Mouse (Mus musculus): ENCODE results near the gene Lrrc10. TPM values are rescaled to one million over a fixed set of nuclear protein-coding genes. Genes with fewer than 3 reads are reported as not detected.
A peak's percentile ranks its signal among the peaks of the same experiment; 100 is the strongest.

The Lrrc10 gene
- total and polyA plus RNA-seq, 3 experiments: 0.18 TPM; not detected in 2

DNA sequence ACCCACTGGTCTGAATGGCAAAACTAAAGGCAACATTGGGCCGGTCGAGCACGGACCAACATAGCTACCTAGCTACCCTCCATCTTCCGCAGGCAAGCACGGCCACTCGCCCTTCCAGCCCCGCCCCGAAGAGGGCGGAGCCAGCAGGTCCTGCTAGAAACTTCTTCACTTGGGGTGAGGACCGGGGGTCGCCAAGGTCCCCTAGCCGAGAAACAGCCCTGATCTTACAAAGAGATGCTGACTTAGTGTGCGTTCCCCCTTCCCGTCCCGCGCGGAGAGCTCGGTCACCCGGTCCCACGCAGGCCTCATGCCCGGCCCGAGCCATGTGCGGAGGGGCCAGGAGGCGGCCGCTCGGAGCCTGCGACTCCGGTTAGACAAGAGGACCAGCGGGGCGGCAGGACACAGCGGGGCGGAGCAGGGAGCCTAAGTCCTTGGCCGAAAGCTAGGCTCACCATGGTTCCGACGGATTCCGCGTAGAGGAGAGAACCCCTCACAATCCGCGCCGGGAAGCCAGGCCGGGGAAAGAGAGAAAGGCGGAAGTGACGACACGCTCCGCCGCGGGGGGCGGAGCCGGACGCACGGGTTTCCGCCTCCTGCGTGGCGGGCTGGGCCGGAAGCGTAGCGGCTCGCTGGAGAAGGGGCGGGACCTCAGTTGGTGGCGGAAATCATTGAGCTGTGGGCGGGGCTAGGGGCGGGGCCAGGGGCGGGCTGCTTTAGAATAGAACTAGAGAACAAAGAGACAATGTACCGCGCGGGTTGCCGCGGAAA, 18.3 kb downstream of the Lrrc10 start, which contains the start of gene Cct2 (continued):
- peak; percentile 87 for TF ChIP-seq MYC (IDR thresholded peaks at IDR 0.05; ENCODE audit: low read depth, low read length)
- peak; percentile 46; the same call in 1 of the 2 replicates for TF ChIP-seq TCF12 (IDR thresholded peaks at IDR 0.05; ENCODE audit: low read depth, low read length)
- TF ChIP-seq SMC3 (IDR thresholded peaks at IDR 0.05; ENCODE audit: low read depth, low read length): no peak
- TF ChIP-seq TBP (IDR thresholded peaks at IDR 0.05; ENCODE audit: low read depth, low read length): peak; percentile 57
- no peak for TF ChIP-seq ZC3H11A (IDR thresholded peaks at IDR 0.05; ENCODE audit: low read depth, low read length)
- TF ChIP-seq GABPA (IDR thresholded peaks at IDR 0.05; ENCODE audit: low read depth, low read length): no peak
- TF ChIP-seq E2F4 (IDR thresholded peaks at IDR 0.05; ENCODE audit: borderline replicate concordance, low read depth, low read length): no peak
- TF ChIP-seq ETS1 (IDR thresholded peaks at IDR 0.05; ENCODE audit: low read depth, low read length): no peak
- peak in 1 of 2 experiments; percentile 95 for TF ChIP-seq POLR2A (IDR thresholded peaks at IDR 0.05; ENCODE audit: control insufficient read depth in 1 of 2, insufficient read depth in 1 of 2, low read depth in 1 of 2, low read length in 2 of 2, poor library complexity in 1 of 2)
- no peak for TF ChIP-seq TAL1 (IDR thresholded peaks at IDR 0.05; ENCODE audit: low read length)
- peak; percentile 59 for TF ChIP-seq SIN3A (IDR thresholded peaks at IDR 0.05; ENCODE audit: low read length)
- TF ChIP-seq MAZ (IDR thresholded peaks at IDR 0.05; ENCODE audit: low read depth, low read length): no peak

DNA sequence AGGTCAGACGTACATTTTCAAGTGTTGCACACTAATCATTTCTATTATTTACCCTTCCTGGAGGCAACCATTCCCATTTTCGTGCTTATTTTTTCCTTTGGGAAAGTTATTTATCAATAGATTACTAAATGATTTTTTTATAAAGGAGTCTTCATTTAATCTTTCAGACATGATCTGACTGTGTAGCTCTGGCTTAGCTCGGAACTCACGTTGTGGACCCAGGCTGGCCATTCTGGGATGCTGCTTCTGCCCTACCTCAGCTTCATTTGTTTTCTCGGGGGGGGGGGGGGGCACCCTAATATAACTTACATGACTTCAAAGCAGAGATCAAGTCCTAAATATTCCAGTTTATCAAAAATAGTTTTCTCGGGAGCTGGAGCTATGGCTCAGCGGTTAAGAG, 18.9 kb downstream of the Lrrc10 start:
- H3K27ac ChIP-seq (ENCODE audit: control insufficient read depth, low read depth, low read length): peak overlapping the region; percentile 75

DNA sequence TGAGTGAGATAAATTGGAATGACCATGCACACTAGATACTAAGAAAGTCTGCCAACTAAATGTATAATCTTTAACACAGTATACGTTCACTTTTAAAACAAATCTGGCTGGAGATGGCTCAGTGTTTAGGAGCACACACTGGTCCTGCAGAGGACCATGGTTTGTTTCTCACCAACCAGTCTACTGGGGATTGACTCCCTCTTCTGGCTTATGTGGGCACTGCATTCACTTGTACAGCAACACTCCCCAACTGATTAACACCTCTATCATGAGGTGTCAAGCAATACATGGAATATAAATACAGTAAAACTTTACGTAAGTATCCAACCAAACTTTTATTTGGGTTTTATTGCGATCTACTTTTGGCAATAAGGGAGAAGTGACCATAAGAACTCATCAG, 24.0 kb downstream of the Lrrc10 start:
- peaks cover 5 to 6% of the 10 kb centered on the region in 2 experiments; a peak in 3 of 4 replicates for H3K36me3 ChIP-seq (ENCODE audit: control insufficient read depth in 1 of 2, insufficient read depth in 2 of 2, low read length in 2 of 2)
- no peak overlapping the region for H3K27ac ChIP-seq (ENCODE audit: control insufficient read depth, low read depth, low read length)
- DNase-seq (ENCODE audit: low read depth, low spot score): peak; percentile 42
- H3K79me2 ChIP-seq (ENCODE audit: control insufficient read depth, insufficient read depth, low read length, poor library complexity): no peaks in the 10 kb centered on the region
- TF ChIP-seq CTCF (IDR thresholded peaks at IDR 0.05 in 2 of 3, conservative IDR thresholded peaks at IDR 0.05 in 1 of 3; ENCODE audit: control insufficient read depth in 1 of 3, insufficient read depth in 1 of 3, low read depth in 2 of 3, low read length in 3 of 3, poor library complexity in 1 of 3, severe bottlenecking in 1 of 3) (peak in 2 of 3 experiments; percentile 32 to 35; a peak in 4 of 6 replicates), USF2 (IDR thresholded peaks at IDR 0.05; ENCODE audit: borderline replicate concordance in 1 of 2, insufficient read depth in 1 of 2, low read depth in 1 of 2, low read length in 2 of 2) (no peak), MEF2A (IDR thresholded peaks at IDR 0.05; ENCODE audit: extremely low read depth, insufficient replicate concordance, low read depth, low read length, poor library complexity, severe bottlenecking) (no peak), SMC3 (IDR thresholded peaks at IDR 0.05; ENCODE audit: low read depth, low read length) (0 out of 2 replicates have a peak, but pooled peaks have one; percentile 5), RCOR1 (IDR thresholded peaks at IDR 0.05; ENCODE audit: low read depth, low read length) (no peak), USF1 (IDR thresholded peaks at IDR 0.05; ENCODE audit: low read depth, low read length) (no peak), ZC3H11A (IDR thresholded peaks at IDR 0.05; ENCODE audit: low read depth, low read length) (no peak)
- no peaks in the 10 kb centered on the region for H3K27me3 ChIP-seq (ENCODE audit: control insufficient read depth in 1 of 2, insufficient read depth in 2 of 2, low read length in 2 of 2)
- H3K9me3 ChIP-seq (replicated peaks; ENCODE audit: insufficient read depth, low read length): no peaks in the 10 kb centered on the region
- H3K4me1 ChIP-seq (ENCODE audit: control insufficient read depth in 1 of 2, insufficient read depth in 2 of 2, low read length in 2 of 2): peaks cover 0 to 6% of the 10 kb centered on the region in 2 experiments; a peak in 2 of 4 replicates
- H3K9ac ChIP-seq (ENCODE audit: control insufficient read depth, low read depth, low read length, poor library complexity, severe bottlenecking): no peak overlapping the region
- no peak overlapping the region for H3K4me3 ChIP-seq (ENCODE audit: control insufficient read depth in 1 of 2, insufficient read depth in 1 of 2, low read depth in 2 of 2, low read length in 2 of 2)

More for the DNA sequence above, 18.9 kb downstream of the Lrrc10 start:
- no peak for DNase-seq (ENCODE audit: low read depth, low spot score)
- Histone ChIP-seq H3K27me3 (ENCODE audit: control insufficient read depth in 1 of 2, insufficient read depth in 2 of 2, low read length in 2 of 2) (no peaks in the 10 kb centered on the region), H3K4me1 (ENCODE audit: control insufficient read depth in 1 of 2, insufficient read depth in 2 of 2, low read length in 2 of 2) (peaks cover 3 to 24% of the 10 kb centered on the region in 2 experiments), H3K9ac (ENCODE audit: control insufficient read depth, low read depth, low read length, poor library complexity, severe bottlenecking) (peak overlapping the region; percentile 62), H3K79me2 (ENCODE audit: control insufficient read depth, insufficient read depth, low read length, poor library complexity) (peaks cover 36% of the 10 kb centered on the region), H3K36me3 (ENCODE audit: control insufficient read depth in 1 of 2, insufficient read depth in 2 of 2, low read length in 2 of 2) (peaks cover 29 to 35% of the 10 kb centered on the region in 2 experiments), H3K9me3 (replicated peaks; ENCODE audit: insufficient read depth, low read length) (no peaks in the 10 kb centered on the region), H3K4me3 (ENCODE audit: control insufficient read depth in 1 of 2, insufficient read depth in 1 of 2, low read depth in 2 of 2, low read length in 2 of 2) (peak overlapping the region; percentile 46 to 71)
- TF ChIP-seq SIN3A (IDR thresholded peaks at IDR 0.05; ENCODE audit: low read length) (0 out of 2 replicates have a peak, but pooled peaks have one; percentile 9), MYC (IDR thresholded peaks at IDR 0.05; ENCODE audit: low read depth, low read length) (no peak), HCFC1 (IDR thresholded peaks at IDR 0.05; ENCODE audit: low read depth, low read length) (no peak), CHD1 (IDR thresholded peaks at IDR 0.05; ENCODE audit: low read depth, low read length) (no peak), MAX (IDR thresholded peaks at IDR 0.05; ENCODE audit: low read length) (no peak)

All from MEL (cell line).